Mouse (Mus musculus): Measurements from ENCODE around the gene Cer1. TPM values are rescaled to one million over a fixed set of nuclear protein-coding genes. Genes with fewer than 3 reads are reported as not detected.

Cer1 gene
- not detected in 2 replicates for polyA plus RNA-seq (2012; rRNA removed)

DNA sequence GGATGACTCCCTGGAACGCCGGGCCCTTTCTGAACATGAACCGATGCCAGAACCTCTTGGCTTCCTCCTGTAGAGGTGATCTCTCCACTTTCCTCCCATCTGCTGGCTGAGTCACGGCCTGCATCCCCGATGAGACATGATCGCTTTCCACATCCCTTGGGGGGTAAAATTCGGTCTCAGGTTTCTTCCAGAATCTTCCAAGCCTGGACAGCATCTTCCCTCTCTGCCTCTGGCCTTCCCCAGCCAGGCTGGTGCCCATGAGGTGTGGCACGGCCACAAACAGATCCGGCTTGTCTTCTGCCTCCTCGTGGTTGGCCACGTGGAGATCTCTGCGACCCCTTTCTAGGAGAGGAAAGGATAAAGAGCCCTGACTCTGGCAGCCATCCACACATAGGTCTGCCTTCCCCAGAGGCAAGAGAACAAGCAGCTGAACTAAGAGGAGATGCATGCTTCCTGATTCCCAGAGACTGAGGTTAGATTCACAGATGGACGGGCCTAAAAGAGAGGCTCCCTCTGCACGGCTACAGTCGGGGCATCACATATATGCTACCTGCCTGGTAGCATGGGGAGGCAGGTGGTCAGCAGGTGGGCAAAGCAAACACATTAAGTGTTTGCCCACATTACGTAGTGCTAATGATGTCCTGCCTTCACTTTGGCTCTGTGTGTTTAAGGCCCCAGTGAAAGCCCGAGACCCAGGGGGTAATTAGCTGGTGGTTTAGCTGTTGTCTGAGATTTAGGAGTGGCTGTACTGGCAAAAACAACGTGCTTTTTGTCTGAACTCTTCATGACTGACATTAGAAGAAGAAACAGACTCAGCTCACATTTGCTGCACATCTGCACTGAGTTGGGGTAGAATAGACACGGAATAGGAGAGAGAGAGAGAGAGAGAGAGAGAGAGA, at the start of gene Cer1:
Cer1 (minus strand) TSS at position 513 of the 899 bp plus-strand sequence.

DNA sequence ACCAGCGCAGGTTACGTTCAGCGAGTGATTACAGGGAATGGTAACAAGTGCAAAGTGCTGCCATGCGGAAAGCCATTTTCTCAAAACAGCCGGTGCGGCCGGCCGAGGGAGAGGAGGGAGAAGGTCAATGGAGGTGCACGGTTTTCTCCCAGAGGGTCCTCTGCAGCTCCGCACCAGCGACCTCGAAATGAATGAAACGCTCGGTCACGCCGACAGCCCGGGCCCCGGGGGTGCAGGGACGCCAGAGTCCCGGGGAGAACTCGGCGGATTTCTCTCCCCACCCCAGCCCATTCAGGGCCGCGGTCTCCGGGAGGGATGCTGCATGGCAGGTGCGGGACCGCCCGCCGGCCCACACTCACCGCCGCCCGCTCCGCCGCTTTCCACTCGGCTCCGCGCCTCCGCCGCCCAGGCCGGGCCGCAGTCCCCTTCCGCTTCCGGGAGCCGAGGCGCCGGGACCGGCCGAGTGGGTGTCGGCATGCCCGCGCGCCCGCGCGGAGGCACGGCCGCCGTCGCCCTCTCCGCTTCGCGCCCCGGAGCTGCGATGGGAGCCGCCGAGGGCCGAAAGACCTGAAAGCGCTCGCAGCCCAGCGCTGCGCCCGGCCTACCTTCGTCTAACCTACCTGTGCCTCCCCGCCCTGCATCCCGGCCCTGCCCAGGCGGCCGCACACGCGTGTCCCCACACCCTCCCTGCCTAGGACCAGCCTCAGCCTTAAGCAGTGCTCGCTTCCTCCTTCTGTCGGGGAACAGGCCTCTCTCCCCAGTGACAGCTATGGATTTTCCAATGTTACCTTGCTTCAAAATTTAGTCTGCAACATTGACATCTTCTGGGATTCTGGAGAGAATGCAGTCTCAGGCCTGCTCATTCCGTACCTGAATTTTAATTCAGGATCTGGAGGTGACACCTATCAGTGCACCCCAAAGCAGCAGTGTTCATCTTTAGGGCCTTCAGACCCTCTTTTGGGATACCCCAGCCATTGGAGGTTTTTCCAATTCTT, 25.5 kb downstream of the Cer1 start, which contains the start of gene Zdhhc21:
Zdhhc21 (minus strand) TSS at position 828 of the 995 bp plus-strand sequence.

Other genes with a start within 250 kb of the Cer1 start
- gene Nfib, start 179.4 kb downstream of the Cer1 start, polyA plus RNA-seq (2012; rRNA removed): 1.8 and 2.0 TPM in 2 replicates
- gene Zdhhc21, start 25.2 kb downstream of the Cer1 start, polyA plus RNA-seq (2012; rRNA removed): 2.0 and 2.3 TPM in 2 replicates
- gene Frem1, start 167.2 kb upstream of the Cer1 start, polyA plus RNA-seq (2012; rRNA removed): 0.78 and 0.90 TPM in 2 replicates